21 mouse cellular contexts compared by ENCODE assay signal in the genomic region with DNA sequence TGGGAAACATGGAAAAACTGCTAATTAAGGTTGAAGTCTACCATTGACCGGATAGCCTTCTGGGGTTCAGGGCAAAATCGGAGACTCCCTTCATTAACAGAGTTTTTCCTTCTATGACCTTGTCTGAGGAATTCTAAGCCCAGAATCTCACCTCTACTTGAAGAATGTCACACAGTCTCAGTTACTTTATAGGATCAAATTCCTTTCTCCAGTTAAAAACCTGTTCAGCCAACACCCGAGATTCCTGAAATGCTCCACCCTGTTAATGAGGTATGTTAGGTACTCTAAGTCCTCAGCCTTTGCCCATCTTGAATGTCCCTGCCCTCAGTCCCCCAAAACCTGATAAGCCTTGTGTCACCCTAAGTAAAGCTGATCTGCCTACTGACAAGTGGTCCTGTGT. TPM values are rescaled to one million over a fixed set of nuclear protein-coding genes. Genes with fewer than 3 reads are reported as not detected.
DNase-seq lines count a peak whose midpoint lies in the region; ATAC-seq and TF ChIP-seq lines count a peak whose summit lies in the region.
"Had no signal": no experiment of that assay in that cellular context is flagged by ENCODE, and none has a peak within 500 bp of the region (broad histone marks: within the 10 kb centered on the region; RNA-seq: fewer than 3 reads in every experiment).

No protein-coding gene starts in this region.

- DNase-seq in lung, postnatal 0 days (ENCODE audit: low spot score) = no peak
- no peak for DNase-seq in lung, postnatal 10 days
- DNase-seq in forebrain, embryonic 14.5 days (ENCODE audit: low spot score) = no peak
- DNase-seq in midbrain, postnatal 0 days (ENCODE audit: low spot score) = no peak
- no peak for DNase-seq in cerebellum, adult 8-10 months
- no peak for DNase-seq in spleen, postnatal 4 days (ENCODE audit: low spot score in 2 of 2)
- DNase-seq: adrenal gland, adult 8-10 months; cerebellum, adult 9-10 months; embryo, embryonic 11 days; gastrocnemius, postnatal 36 days; heart, postnatal 36 days; kidney, postnatal 10 days; left cerebral cortex, postnatal 4 days; liver, embryonic 13.5 days; lung, postnatal 14 days; thymus, postnatal 25 days had no signal

- H3K4me3 ChIP-seq in lung, postnatal 0 days (ENCODE audit: low read depth, low read length) = no peak overlapping the region
- no peak overlapping the region for H3K4me3 ChIP-seq in forebrain, embryonic 14.5 days (ENCODE audit: low read depth, low read length)
- no peak overlapping the region for H3K4me3 ChIP-seq in hindbrain, embryonic 15.5 days
- H3K4me3 ChIP-seq in midbrain, postnatal 0 days (ENCODE audit: low read depth, low read length) = no peak overlapping the region
- H3K4me3 ChIP-seq: liver, embryonic 13.5 days; stomach, embryonic 15.5 days had no signal

- peaks cover 14% of the 10 kb centered on the region for H3K4me1 ChIP-seq in lung, postnatal 0 days (ENCODE audit: insufficient read depth, low read depth, low read length)
- H3K4me1 ChIP-seq in forebrain, embryonic 14.5 days (ENCODE audit: control insufficient read depth, insufficient read depth, low read length) = peaks cover 27% of the 10 kb centered on the region
- peaks cover 29% of the 10 kb centered on the region for H3K4me1 ChIP-seq in hindbrain, embryonic 15.5 days (replicated peaks)
- peaks cover 21% of the 10 kb centered on the region for H3K4me1 ChIP-seq in midbrain, postnatal 0 days (ENCODE audit: insufficient read depth, low read length)

- no peak for ATAC-seq in lung, postnatal 0 days
- ATAC-seq in forebrain, embryonic 14.5 days = no peak
- ATAC-seq in hindbrain, embryonic 15.5 days (ENCODE audit: low FRiP score, low read depth) = no peak
- ATAC-seq in midbrain, postnatal 0 days (ENCODE audit: low FRiP score) = no peak
- no peak for ATAC-seq in CD4-positive, CD25-positive, alpha-beta regulatory T cell, adult 4 months
- ATAC-seq: intestine, postnatal 0 days had no signal

- no peaks in the 10 kb centered on the region for H3K9me3 ChIP-seq in lung, postnatal 0 days (ENCODE audit: low read length)
- no peaks in the 10 kb centered on the region for H3K9me3 ChIP-seq in forebrain, embryonic 14.5 days (replicated peaks; ENCODE audit: control insufficient read depth, low read length)
- H3K9me3 ChIP-seq in hindbrain, embryonic 15.5 days = no peaks in the 10 kb centered on the region
- no peaks in the 10 kb centered on the region for H3K9me3 ChIP-seq in midbrain, postnatal 0 days (ENCODE audit: low read length)
- H3K9me3 ChIP-seq: liver, embryonic 13.5 days; stomach, embryonic 15.5 days had no signal

- H3K36me3 ChIP-seq in lung, postnatal 0 days (ENCODE audit: insufficient read depth, low read length) = no peaks in the 10 kb centered on the region
- no peaks in the 10 kb centered on the region for H3K36me3 ChIP-seq in forebrain, embryonic 14.5 days (ENCODE audit: control insufficient read depth, insufficient read depth, low read length)
- no peaks in the 10 kb centered on the region for H3K36me3 ChIP-seq in hindbrain, embryonic 15.5 days
- no peaks in the 10 kb centered on the region for H3K36me3 ChIP-seq in midbrain, postnatal 0 days (ENCODE audit: insufficient read depth, low read length)
- H3K36me3 ChIP-seq: liver, embryonic 13.5 days; stomach, embryonic 15.5 days had no signal

- TF ChIP-seq EP300 in lung, postnatal 0 days (IDR thresholded peaks at IDR 0.05) = 0 out of 2 replicates have a peak, but pooled peaks have one; percentile 11

- WGBS in lung, postnatal 0 days = 72% methylated on average over 3 of the region's 3 CpGs
- 95% methylated on average over 3 of the region's 3 CpGs for WGBS in forebrain, embryonic 14.5 days
- 96% methylated on average over 3 of the region's 3 CpGs for WGBS in hindbrain, embryonic 15.5 days
- 92% methylated on average over 3 of the region's 3 CpGs for WGBS in midbrain, postnatal 0 days

- H3K9ac ChIP-seq in lung, postnatal 0 days (replicated peaks; ENCODE audit: low read depth) = no peak overlapping the region
- H3K9ac ChIP-seq in forebrain, embryonic 14.5 days (ENCODE audit: low read length) = no peak overlapping the region
- no peak overlapping the region for H3K9ac ChIP-seq in hindbrain, embryonic 15.5 days
- H3K9ac ChIP-seq in midbrain, postnatal 0 days (replicated peaks; ENCODE audit: low read length, poor library complexity, severe bottlenecking) = no peak overlapping the region
- H3K9ac ChIP-seq: liver, embryonic 13.5 days; stomach, embryonic 15.5 days had no signal

- TF ChIP-seq CTCF in lung, postnatal 0 days (IDR thresholded peaks at IDR 0.05) = no peak
- TF ChIP-seq CTCF in midbrain, postnatal 0 days (IDR thresholded peaks at IDR 0.05) = no peak

- no peaks in the 10 kb centered on the region for H3K27me3 ChIP-seq in lung, postnatal 0 days (replicated peaks; ENCODE audit: insufficient read depth, low read length)
- H3K27me3 ChIP-seq in forebrain, embryonic 14.5 days (replicated peaks; ENCODE audit: control insufficient read depth, insufficient read depth, low read length) = no peaks in the 10 kb centered on the region
- no peaks in the 10 kb centered on the region for H3K27me3 ChIP-seq in hindbrain, embryonic 15.5 days
- H3K27me3 ChIP-seq in midbrain, postnatal 0 days (ENCODE audit: insufficient read depth, low read length) = no peaks in the 10 kb centered on the region
- H3K27me3 ChIP-seq: stomach, embryonic 15.5 days had no signal

- no peak overlapping the region for H3K27ac ChIP-seq in lung, postnatal 0 days (ENCODE audit: low read length)
- peak overlapping the region; percentile 66 for H3K27ac ChIP-seq in forebrain, embryonic 14.5 days (ENCODE audit: low read depth, low read length)
- H3K27ac ChIP-seq in hindbrain, embryonic 15.5 days (replicated peaks) = peak overlapping the region; percentile 58
- peak overlapping the region; percentile 38; the same call in 1 of the 2 replicates for H3K27ac ChIP-seq in midbrain, postnatal 0 days (ENCODE audit: low read depth, low read length)
- H3K27ac ChIP-seq: liver, embryonic 13.5 days; stomach, embryonic 15.5 days had no signal

- no peak overlapping the region for H3K4me2 ChIP-seq in lung, postnatal 0 days (replicated peaks; ENCODE audit: low read depth, low read length)
- H3K4me2 ChIP-seq in forebrain, embryonic 14.5 days (ENCODE audit: low read length) = no peak overlapping the region
- no peak overlapping the region for H3K4me2 ChIP-seq in hindbrain, embryonic 15.5 days
- no peak overlapping the region for H3K4me2 ChIP-seq in midbrain, postnatal 0 days (ENCODE audit: low read depth, low read length, poor library complexity, severe bottlenecking)
- H3K4me2 ChIP-seq: heart, embryonic 11.5 days; liver, embryonic 13.5 days; stomach, embryonic 15.5 days had no signal

RNA-seq across cellular contexts. Expression of gene Gng2, which starts 11.0 kb away (rescaled TPM):
- polyA plus RNA-seq in lung, postnatal 0 days (2015; fragmentation: Nextera tagmentation; extraction: Ambion mirVana) = 27.9 and 29.5 TPM in 2 replicates
- 423 and 429 TPM in 2 replicates for polyA plus RNA-seq in forebrain, embryonic 14.5 days (2014; fragmentation: Nextera tagmentation; extraction: Ambion mirVana)
- polyA plus RNA-seq in hindbrain, embryonic 15.5 days (2015; fragmentation: Nextera tagmentation; extraction: Ambion mirVana) = 379 and 390 TPM in 2 replicates
- 419 and 439 TPM in 2 replicates for total RNA-seq in midbrain, postnatal 0 days (2014; rRNA removed)
- polyA plus RNA-seq in midbrain, postnatal 0 days (2015; fragmentation: Nextera tagmentation; extraction: Ambion mirVana) = 344 and 374 TPM in 2 replicates
- polyA plus RNA-seq in CD4-positive, CD25-positive, alpha-beta regulatory T cell, adult 4 months (2017; shearing (Covaris generic)) = 10 to 100 TPM; 39.1 to 54.2 TPM
